Mouse (Mus musculus): ENCODE data around the gene Rab20.

DNA sequence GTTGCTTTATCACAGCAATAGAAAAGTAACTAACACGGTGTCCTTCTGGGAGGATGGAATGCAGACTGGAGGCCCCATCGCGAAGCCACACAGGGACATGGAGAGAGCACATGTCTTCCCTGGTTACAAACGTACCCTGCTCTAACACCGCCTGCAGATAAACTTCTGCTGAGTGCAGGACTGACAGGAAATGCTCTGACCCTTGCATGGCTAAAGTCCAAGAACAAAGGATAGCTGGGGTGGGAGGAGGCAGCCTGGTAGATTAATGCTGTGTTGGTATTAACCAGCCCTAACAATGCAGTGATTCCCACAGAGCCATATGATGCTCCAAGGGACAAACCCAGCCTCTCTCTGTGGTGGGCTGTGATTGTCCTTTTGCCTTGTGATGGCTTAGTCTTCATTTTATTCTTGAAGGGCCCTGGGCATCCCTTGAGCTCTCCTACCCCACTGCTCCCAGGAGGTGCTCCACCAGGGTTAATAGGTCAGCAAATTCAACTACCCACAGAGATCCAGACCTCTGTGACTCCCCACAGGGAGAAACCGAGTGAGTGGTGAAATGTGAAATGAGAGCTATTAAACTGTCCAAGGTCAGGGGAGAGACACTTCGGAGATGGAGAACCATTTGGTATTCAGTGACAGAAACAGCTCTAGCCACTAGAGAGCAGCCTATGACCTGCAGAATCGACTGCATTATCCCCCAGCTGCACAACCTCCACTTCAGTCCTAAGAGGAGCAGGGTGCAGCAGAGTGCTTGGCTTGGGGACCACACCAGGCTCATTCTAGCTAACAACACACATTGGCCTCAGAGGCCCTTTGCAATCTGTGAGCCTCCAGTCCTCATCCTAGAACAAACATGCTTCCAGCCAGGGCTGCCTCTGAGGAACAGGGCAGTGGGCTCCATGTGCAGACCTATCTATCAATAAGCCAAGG, 28.1 kb downstream of the Rab20 start:
- no peak; the same call in 1 of the 2 replicates for TF ChIP-seq CTCF (IDR thresholded peaks at IDR 0.05; ENCODE audit: low read depth, low read length)
- no peak for TF ChIP-seq POLR2A (IDR thresholded peaks at IDR 0.05; ENCODE audit: borderline replicate concordance, low read depth, low read length)
